Mouse (Mus musculus): Measurements from ENCODE around the gene Adam33. TPM values are rescaled to one million over a fixed set of nuclear protein-coding genes. Genes with fewer than 3 reads are reported as not detected.

Gene Adam33
- polyA plus RNA-seq, 1 experiment from 2014 or later, result 0.38 TPM

- H3K4me1 ChIP-seq (replicated peaks), result peaks cover 26% of the 10 kb centered on the region
- H3K27ac ChIP-seq, result no peak overlapping the region
- WGBS, result 5% methylated on average over 10 of the region's 10 CpGs
- H3K4me3 ChIP-seq (replicated peaks), result no peak overlapping the region
- no peaks in the 10 kb centered on the region for H3K36me3 ChIP-seq
- peak; percentile 4; the same call in 1 of the 2 replicates for ATAC-seq
- H3K9ac ChIP-seq (replicated peaks), result no peak overlapping the region
- H3K9me3 ChIP-seq, result no peaks in the 10 kb centered on the region
- H3K27me3 ChIP-seq, result peaks cover 68% of the 10 kb centered on the region
- H3K4me2 ChIP-seq (replicated peaks), result no peak overlapping the region
Measured at GRCm38 (mm10) chr2:131055631-131056030, 8.0 kb downstream of the Adam33 start.

- H3K36me3 ChIP-seq, result no peaks in the 10 kb centered on the region
- peak overlapping the region; percentile 51 for H3K4me2 ChIP-seq (replicated peaks)
- peaks cover 26% of the 10 kb centered on the region for H3K4me1 ChIP-seq (replicated peaks)
- 0 out of 2 replicates have a peak, but pooled peaks have one; percentile 4 for ATAC-seq
- WGBS, result 2% methylated on average over 21 of the region's 21 CpGs
- H3K27me3 ChIP-seq, result peaks cover 68% of the 10 kb centered on the region
- peak overlapping the region; percentile 39; the same call in 1 of the 2 replicates for H3K9ac ChIP-seq (replicated peaks)
- H3K9me3 ChIP-seq, result no peaks in the 10 kb centered on the region
- peak overlapping the region; percentile 34 for H3K4me3 ChIP-seq (replicated peaks)
- no peak overlapping the region for H3K27ac ChIP-seq
Measured at GRCm38 (mm10) chr2:131054646-131055264, 8.9 kb downstream of the Adam33 start.

- Histone ChIP-seq H3K4me3 (replicated peaks) (peak overlapping the region; percentile 34), H3K9me3 (no peaks in the 10 kb centered on the region), H3K36me3 (no peaks in the 10 kb centered on the region), H3K4me2 (replicated peaks) (peak overlapping the region; percentile 51), H3K9ac (replicated peaks) (peak overlapping the region; percentile 39; the same call in 1 of the 2 replicates), H3K27me3 (peaks cover 68% of the 10 kb centered on the region), H3K4me1 (replicated peaks) (peaks cover 26% of the 10 kb centered on the region), H3K27ac (no peak overlapping the region)
- no peak for ATAC-seq
- WGBS, result 1% methylated on average over 45 of the region's 45 CpGs
Measured at GRCm38 (mm10) chr2:131053851-131054645, 9.6 kb downstream of the Adam33 start.

- no peak overlapping the region for H3K27ac ChIP-seq
- no peak overlapping the region for H3K9ac ChIP-seq (replicated peaks)
- peaks cover 67% of the 10 kb centered on the region for H3K27me3 ChIP-seq
- whole genome bisulfite sequencing, result 71% methylated on average over 6 of the region's 6 CpGs
- ATAC-seq, result no peak
- H3K4me2 ChIP-seq (replicated peaks), result no peak overlapping the region
- H3K4me3 ChIP-seq (replicated peaks), result no peak overlapping the region
- H3K36me3 ChIP-seq, result no peaks in the 10 kb centered on the region
- peaks cover 26% of the 10 kb centered on the region for H3K4me1 ChIP-seq (replicated peaks)
- no peaks in the 10 kb centered on the region for H3K9me3 ChIP-seq
Measured at GRCm38 (mm10) chr2:131052862-131053418, 10.7 kb downstream of the Adam33 start.

GRCm38 (mm10) chr2:131052043-131052442, 11.6 kb downstream of the Adam33 start:
- Histone ChIP-seq H3K27me3 (peaks cover 62% of the 10 kb centered on the region), H3K36me3 (no peaks in the 10 kb centered on the region), H3K9me3 (no peaks in the 10 kb centered on the region), H3K27ac (no peak overlapping the region), H3K4me1 (replicated peaks) (peaks cover 26% of the 10 kb centered on the region), H3K9ac (replicated peaks) (no peak overlapping the region), H3K4me3 (replicated peaks) (no peak overlapping the region), H3K4me2 (replicated peaks) (no peak overlapping the region)
- ATAC-seq, result no peak
- 77% methylated on average over 5 of the region's 5 CpGs for WGBS

GRCm38 (mm10) chr2:131046025-131046424, 17.6 kb downstream of the Adam33 start:
- Histone ChIP-seq H3K27ac (no peak overlapping the region), H3K4me1 (replicated peaks) (peaks cover 6% of the 10 kb centered on the region; the same call in 1 of the 2 replicates), H3K36me3 (no peaks in the 10 kb centered on the region), H3K9ac (replicated peaks) (no peak overlapping the region), H3K4me3 (replicated peaks) (no peak overlapping the region), H3K9me3 (no peaks in the 10 kb centered on the region), H3K27me3 (peaks cover 26% of the 10 kb centered on the region), H3K4me2 (replicated peaks) (no peak overlapping the region)
- no peak for ATAC-seq
- WGBS, result 78% methylated on average over 2 of the region's 2 CpGs

GRCm38 (mm10) chr2:131044989-131045720, 18.5 kb downstream of the Adam33 start:
- 81% methylated on average over 9 of the region's 9 CpGs for WGBS
- Histone ChIP-seq H3K36me3 (no peaks in the 10 kb centered on the region), H3K9ac (replicated peaks) (no peak overlapping the region), H3K4me2 (replicated peaks) (no peak overlapping the region), H3K9me3 (no peaks in the 10 kb centered on the region), H3K27me3 (peaks cover 33% of the 10 kb centered on the region), H3K27ac (no peak overlapping the region), H3K4me3 (replicated peaks) (no peak overlapping the region), H3K4me1 (replicated peaks) (peaks cover 13% of the 10 kb centered on the region; the same call in 1 of the 2 replicates)
- ATAC-seq, result no peak

GRCm38 (mm10) chr2:131044354-131044852, 19.2 kb downstream of the Adam33 start:
- Histone ChIP-seq H3K4me1 (replicated peaks) (peaks cover 14% of the 10 kb centered on the region; the same call in 1 of the 2 replicates), H3K9me3 (no peaks in the 10 kb centered on the region), H3K4me2 (replicated peaks) (no peak overlapping the region), H3K9ac (replicated peaks) (no peak overlapping the region), H3K36me3 (no peaks in the 10 kb centered on the region), H3K27ac (no peak overlapping the region), H3K4me3 (replicated peaks) (no peak overlapping the region), H3K27me3 (peaks cover 41% of the 10 kb centered on the region)
- 11% methylated on average over 7 of the region's 7 CpGs for WGBS
- no peak for ATAC-seq

- WGBS, result 83% methylated on average over 2 of the region's 2 CpGs
- H3K4me2 ChIP-seq (replicated peaks), result peak within 1 kb of the TSS; percentile 64
- no peaks in the 10 kb centered on the region for H3K36me3 ChIP-seq
- H3K9ac ChIP-seq (replicated peaks), result peak within 1 kb of the TSS; percentile 63; the same call in 1 of the 2 replicates
- H3K4me1 ChIP-seq (replicated peaks), result peaks cover 14% of the 10 kb centered on the region; the same call in 1 of the 2 replicates
- peaks cover 46% of the 10 kb centered on the region for H3K27me3 ChIP-seq
- peak within 1 kb of the TSS; percentile 54 for H3K4me3 ChIP-seq (replicated peaks)
- no peak for ATAC-seq
- H3K27ac ChIP-seq, result no peak within 1 kb of the TSS
- H3K9me3 ChIP-seq, result no peaks in the 10 kb centered on the region
Measured at GRCm38 (mm10) chr2:131042988-131043387, 20.6 kb downstream of the Adam33 start, which contains the start of gene Gfra4. Gene Gfra4 (minus strand): TSS chr2:131043088.

- H3K36me3 ChIP-seq, result no peaks in the 10 kb centered on the region
- H3K4me3 ChIP-seq (replicated peaks), result peak overlapping the region; percentile 54
- ATAC-seq, result peak; percentile 87
- peak overlapping the region; percentile 47; the same call in 1 of the 2 replicates for H3K27ac ChIP-seq
- peak overlapping the region; percentile 63 for H3K9ac ChIP-seq (replicated peaks)
- H3K9me3 ChIP-seq, result no peaks in the 10 kb centered on the region
- peak overlapping the region; percentile 64 for H3K4me2 ChIP-seq (replicated peaks)
- peaks cover 48% of the 10 kb centered on the region for H3K27me3 ChIP-seq
- WGBS, result 3% methylated on average over 100 of the region's 115 CpGs
- peaks cover 14% of the 10 kb centered on the region; the same call in 1 of the 2 replicates for H3K4me1 ChIP-seq (replicated peaks)
Measured at GRCm38 (mm10) chr2:131040854-131041825, 22.5 kb downstream of the Adam33 start.
